Mouse (Mus musculus): Measurements from ENCODE around the gene Pcnx4. TPM values are rescaled to one million over a fixed set of nuclear protein-coding genes. Genes with fewer than 3 reads are reported as not detected.
"Not testable (repeated sequence)": the region's sequence is repeated elsewhere in the genome, so short reads cannot be mapped to it uniquely, and the experiment has no call there.

Pcnx4 gene
- total RNA-seq, 2 experiments from 2014 or later, result 2.5 TPM

GRCm38 (mm10) chr12:72594001-72594400 lies 57.8 kb downstream of the Pcnx4 start:
- no peak for DNase-seq

- not testable (repeated sequence) for DNase-seq
These were observed 62.5 kb downstream of the Pcnx4 start for GRCm38 (mm10) chr12:72598731-72599130.

- no peak for DNase-seq
These were observed 75.9 kb downstream of the Pcnx4 start for GRCm38 (mm10) chr12:72612053-72612452.

GRCm38 (mm10) chr12:72620856-72621255 lies 84.7 kb downstream of the Pcnx4 start:
- no peak for DNase-seq

GRCm38 (mm10) chr12:72621441-72621840 lies 85.3 kb downstream of the Pcnx4 start:
- no peak for DNase-seq

- no peak for DNase-seq
These were observed 86.8 kb downstream of the Pcnx4 start for GRCm38 (mm10) chr12:72622853-72623496.

GRCm38 (mm10) chr12:72628751-72629150 lies 92.6 kb downstream of the Pcnx4 start:
- DNase-seq, result no peak

Other genes starting within 250 kb of the Pcnx4 start
- 1 to 10 TPM in 1 of 2 experiments, under 1 TPM in 1; 0.87 to 1.6 TPM for gene Rtn1, start 127.3 kb upstream of the Pcnx4 start, total RNA-seq (2021)
- under 1 TPM in 1 of 2 experiments, not detected in 1; 0.13 TPM for gene Lrrc9, start 94.5 kb upstream of the Pcnx4 start, total RNA-seq (2021)
- not detected for gene Gm4756, start 113.3 kb downstream of the Pcnx4 start, total RNA-seq (2021)
- gene Dhrs7, start 128.5 kb downstream of the Pcnx4 start, total RNA-seq (2021), result 10 to 100 TPM; 17.3 to 26.6 TPM
- gene Ppm1a, start 221.1 kb downstream of the Pcnx4 start, total RNA-seq (2021), result 100 to 1,000 TPM; 215 to 234 TPM

Data from gastrocnemius, postnatal 25 days (tissue).